Mouse (Mus musculus): ENCODE measurements around the gene Ankrd45. TPM values are rescaled to one million over a fixed set of nuclear protein-coding genes. Genes with fewer than 3 reads are reported as not detected.
"Not testable (repeated sequence)": the region's sequence is repeated elsewhere in the genome, so short reads cannot be mapped to it uniquely, and the experiment has no call there.

Ankrd45 gene
- polyA plus RNA-seq, 1 experiment = not detected

DNA sequence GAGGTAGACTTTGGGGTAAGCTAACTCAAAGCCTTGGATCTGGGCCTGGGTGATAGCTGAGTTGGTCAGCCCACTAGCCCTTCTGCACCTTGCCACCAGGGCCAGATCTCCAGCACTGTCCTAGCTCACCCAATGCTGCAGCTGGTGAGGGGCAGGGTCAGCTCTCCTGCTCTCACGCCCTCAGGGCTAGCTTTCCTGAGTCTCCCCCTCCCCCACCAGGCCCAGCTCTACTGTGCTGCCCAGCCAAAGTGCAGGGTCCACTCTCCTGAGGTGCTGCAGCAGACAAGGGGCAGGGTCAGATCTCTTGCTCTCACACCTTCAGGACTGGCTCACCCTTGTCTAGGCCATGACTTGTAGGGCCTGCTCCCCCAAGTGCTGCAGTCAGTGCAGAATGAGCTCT, 16.0 kb upstream of the Ankrd45 start:
- Histone ChIP-seq H3K36me3 (ENCODE audit: control insufficient read depth, insufficient read depth, low read length) (0 out of 2 replicates have a peak, but pooled peaks cover 1% of the 10 kb centered on the region), H3K4me1 (ENCODE audit: control insufficient read depth, insufficient read depth, insufficient read length) (no peaks in the 10 kb centered on the region), H3K27ac (ENCODE audit: insufficient read depth, low read length) (no peak overlapping the region), H3K4me3 (ENCODE audit: extremely low read depth, insufficient read depth, insufficient read length) (no peak overlapping the region), H3K27me3 (ENCODE audit: control insufficient read depth, insufficient read depth, low read length) (no peaks in the 10 kb centered on the region)
- TF ChIP-seq POLR2A (IDR thresholded peaks at IDR 0.05; ENCODE audit: low read depth, low read length) (no peak), CTCF (IDR thresholded peaks at IDR 0.05; ENCODE audit: extremely low read depth, insufficient read depth, insufficient read length, insufficient replicate concordance) (no peak)
- 89% methylated on average over 1 of the region's 1 CpGs for WGBS
- DNase-seq (ENCODE audit: low read depth in 1 of 2, low spot score in 2 of 2) = no peak

DNA sequence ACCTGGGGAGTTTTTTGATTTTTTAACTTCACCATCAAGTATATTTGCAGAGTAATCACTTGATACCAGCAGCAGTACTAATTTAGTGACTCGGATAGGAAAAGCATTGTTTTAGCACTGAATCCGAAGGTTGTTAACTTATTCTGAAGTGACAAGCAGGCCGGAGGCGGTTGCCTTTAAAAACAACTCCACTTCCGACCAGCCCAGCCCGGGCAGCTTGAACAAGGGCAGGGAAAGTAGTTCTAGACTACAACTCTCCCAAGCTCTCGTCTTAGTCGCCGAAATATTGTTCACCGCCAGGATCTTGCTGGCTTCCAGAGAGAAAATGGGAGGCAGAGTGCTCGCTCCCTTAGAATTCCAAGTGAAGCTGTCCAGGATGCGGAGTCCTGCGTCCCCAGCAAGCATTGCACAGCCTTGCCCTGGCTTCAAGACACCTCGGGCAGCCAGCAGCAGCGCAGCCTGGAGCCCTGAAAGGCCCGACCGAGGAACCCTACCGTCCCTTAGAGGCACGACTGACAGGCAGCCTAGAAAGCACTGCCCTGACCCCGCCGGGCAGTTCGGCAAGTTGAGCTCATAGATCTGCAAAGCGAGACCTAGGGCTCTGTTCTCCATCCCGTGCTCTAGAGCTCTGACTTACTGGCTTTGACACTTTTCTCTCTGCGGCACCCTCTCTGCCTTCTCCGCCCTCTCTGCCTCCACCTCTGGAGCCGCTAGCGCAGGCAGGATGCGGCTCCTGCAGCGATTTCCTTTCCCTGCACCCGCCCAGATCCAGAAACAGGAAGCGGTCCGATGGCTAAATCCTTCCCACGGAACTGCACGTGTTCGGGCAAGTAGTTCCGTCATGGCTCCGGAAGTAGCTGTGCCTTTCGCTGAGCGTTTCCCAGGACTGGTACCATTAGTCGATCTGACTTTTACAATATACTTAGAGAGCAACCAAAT, 11.5 kb upstream of the Ankrd45 start, which contains the start of gene Klhl20:
TSS of gene Klhl20 (minus strand) at position 786 of the 939 bp plus-strand sequence.
- 0 out of 2 replicates have a peak, but pooled peaks cover 1% of the 10 kb centered on the region for H3K36me3 ChIP-seq (ENCODE audit: control insufficient read depth, insufficient read depth, low read length)
- H3K4me1 ChIP-seq (ENCODE audit: control insufficient read depth, insufficient read depth, insufficient read length) = no peaks in the 10 kb centered on the region
- WGBS = under 1% methylated on average over 41 of the region's 41 CpGs
- H3K4me3 ChIP-seq (ENCODE audit: extremely low read depth, insufficient read depth, insufficient read length) = peak within 1 kb of the TSS; percentile 88
- peak within 1 kb of the TSS; percentile 71 for H3K27ac ChIP-seq (ENCODE audit: insufficient read depth, low read length)
- TF ChIP-seq CTCF (IDR thresholded peaks at IDR 0.05; ENCODE audit: extremely low read depth, insufficient read depth, insufficient read length, insufficient replicate concordance) (0 out of 2 replicates have a peak, but pooled peaks have one; percentile 1), POLR2A (IDR thresholded peaks at IDR 0.05; ENCODE audit: low read depth, low read length) (peak; percentile 70)
- DNase-seq (ENCODE audit: low read depth in 1 of 2, low spot score in 2 of 2) = peak; percentile 82 to 91
- H3K27me3 ChIP-seq (ENCODE audit: control insufficient read depth, insufficient read depth, low read length) = no peaks in the 10 kb centered on the region

- Histone ChIP-seq H3K4me1 (ENCODE audit: control insufficient read depth, insufficient read depth, insufficient read length) (peaks cover 5% of the 10 kb centered on the region; the same call in 1 of the 2 replicates), H3K4me3 (ENCODE audit: extremely low read depth, insufficient read depth, insufficient read length) (no peak overlapping the region), H3K36me3 (ENCODE audit: control insufficient read depth, insufficient read depth, low read length) (no peaks in the 10 kb centered on the region), H3K27me3 (ENCODE audit: control insufficient read depth, insufficient read depth, low read length) (no peaks in the 10 kb centered on the region), H3K27ac (ENCODE audit: insufficient read depth, low read length) (no peak overlapping the region; the same call in 1 of the 2 replicates)
- TF ChIP-seq CTCF (IDR thresholded peaks at IDR 0.05; ENCODE audit: extremely low read depth, insufficient read depth, insufficient read length, insufficient replicate concordance) (no peak), POLR2A (IDR thresholded peaks at IDR 0.05; ENCODE audit: low read depth, low read length) (no peak)
- 58% methylated on average over 2 of the region's 2 CpGs for WGBS
- DNase-seq (ENCODE audit: low read depth in 1 of 2, low spot score in 2 of 2) = peak in 1 of 2 experiments; percentile 55
Observed at GRCm38 (mm10) chr1:161139496-161139895, 3.0 kb upstream of the Ankrd45 start.

- DNase-seq (ENCODE audit: low read depth in 1 of 2, low spot score in 2 of 2) = no peak
- 88% methylated on average over 9 of the region's 9 CpGs for WGBS
- no peak overlapping the region for H3K27ac ChIP-seq (ENCODE audit: insufficient read depth, low read length)
- no peak overlapping the region for H3K4me3 ChIP-seq (ENCODE audit: extremely low read depth, insufficient read depth, insufficient read length)
- TF ChIP-seq POLR2A (IDR thresholded peaks at IDR 0.05; ENCODE audit: low read depth, low read length) = no peak
- no peak for TF ChIP-seq CTCF (IDR thresholded peaks at IDR 0.05; ENCODE audit: extremely low read depth, insufficient read depth, insufficient read length, insufficient replicate concordance)
- no peaks in the 10 kb centered on the region for H3K36me3 ChIP-seq (ENCODE audit: control insufficient read depth, insufficient read depth, low read length)
- H3K4me1 ChIP-seq (ENCODE audit: control insufficient read depth, insufficient read depth, insufficient read length) = peaks cover 5% of the 10 kb centered on the region; the same call in 1 of the 2 replicates
- H3K27me3 ChIP-seq (ENCODE audit: control insufficient read depth, insufficient read depth, low read length) = no peaks in the 10 kb centered on the region
Observed at GRCm38 (mm10) chr1:161140026-161140762, 2.3 kb upstream of the Ankrd45 start.

DNA sequence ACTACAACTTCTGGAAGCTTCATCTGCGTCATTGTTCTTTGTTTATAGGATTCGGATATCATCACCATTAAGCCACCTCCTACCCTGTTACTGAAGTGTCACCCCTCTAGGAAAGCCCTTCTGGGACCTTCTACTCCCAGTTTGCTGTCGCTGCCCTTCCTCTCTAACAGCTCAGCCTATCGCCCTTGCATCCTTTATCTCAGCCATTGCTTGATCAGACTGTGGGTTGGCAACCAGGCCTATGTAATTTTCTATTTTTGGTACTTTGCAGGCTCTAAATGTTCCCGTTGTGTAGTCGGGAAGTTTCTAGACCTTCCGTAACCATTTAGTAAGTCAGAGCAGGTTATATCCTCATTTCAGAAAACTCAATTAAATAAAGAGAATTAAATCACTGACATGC, 725 bp downstream of the Ankrd45 start:
- H3K4me3 ChIP-seq (ENCODE audit: extremely low read depth, insufficient read depth, insufficient read length) = no peak overlapping the region
- H3K36me3 ChIP-seq (ENCODE audit: control insufficient read depth, insufficient read depth, low read length) = no peaks in the 10 kb centered on the region
- no peak overlapping the region for H3K27ac ChIP-seq (ENCODE audit: insufficient read depth, low read length)
- 91% methylated on average over 7 of the region's 7 CpGs for WGBS
- H3K4me1 ChIP-seq (ENCODE audit: control insufficient read depth, insufficient read depth, insufficient read length) = peaks cover 5% of the 10 kb centered on the region; the same call in 1 of the 2 replicates
- DNase-seq (ENCODE audit: low read depth in 1 of 2, low spot score in 2 of 2) = no peak
- H3K27me3 ChIP-seq (ENCODE audit: control insufficient read depth, insufficient read depth, low read length) = no peaks in the 10 kb centered on the region
- TF ChIP-seq POLR2A (IDR thresholded peaks at IDR 0.05; ENCODE audit: low read depth, low read length) (no peak), CTCF (IDR thresholded peaks at IDR 0.05; ENCODE audit: extremely low read depth, insufficient read depth, insufficient read length, insufficient replicate concordance) (no peak)

DNA sequence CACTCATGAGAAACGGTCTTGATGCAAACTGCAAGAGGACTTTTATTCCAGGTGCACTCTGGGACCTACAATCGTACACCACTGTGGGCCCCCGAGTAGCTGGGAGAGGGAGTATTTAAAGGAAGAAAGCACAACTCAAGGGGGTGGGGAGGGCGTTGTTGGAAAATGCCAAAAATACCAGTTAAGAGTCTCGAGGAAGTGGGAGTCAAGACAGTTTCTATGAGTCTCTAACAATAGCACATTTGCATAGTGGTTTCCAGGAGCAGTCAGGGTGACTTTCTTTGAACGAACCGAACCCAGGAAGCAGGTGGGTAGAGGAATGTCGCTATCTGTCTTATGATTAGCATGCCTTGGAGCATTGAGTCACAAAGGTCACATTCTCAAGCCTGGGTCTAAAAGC, 3.1 kb downstream of the Ankrd45 start:
- not testable (repeated sequence) for H3K27ac ChIP-seq (ENCODE audit: insufficient read depth, low read length); H3K4me1 ChIP-seq (ENCODE audit: control insufficient read depth, insufficient read depth, insufficient read length)
- 45% methylated on average over 8 of the region's 8 CpGs for WGBS

More for the DNA sequence above, 3.1 kb downstream of the Ankrd45 start:
- H3K36me3 ChIP-seq (ENCODE audit: control insufficient read depth, insufficient read depth, low read length); H3K4me3 ChIP-seq (ENCODE audit: extremely low read depth, insufficient read depth, insufficient read length); H3K27me3 ChIP-seq (ENCODE audit: control insufficient read depth, insufficient read depth, low read length); DNase-seq (ENCODE audit: low read depth in 1 of 2, low spot score in 2 of 2): not testable (repeated sequence)

All from spleen, adult 2 months (tissue).